Mouse (Mus musculus) urinary bladder, adult 18-20 months (tissue): ENCODE results near the gene Npas3.

Experiments used
- DNase-seq, 2 experiments: peaks; one replicate each; pipeline ENCODE4 v3.0.0; 2022; ENCODE audit warnings: low spot score in 2 of 2, mixed read lengths in 2 of 2

Gene Npas3

GRCm38 (mm10) chr12:53410647-53411046 lies 162.2 kb downstream of the Npas3 start:
- no peak for DNase-seq

- DNase-seq: no peak
Measured at GRCm38 (mm10) chr12:53416096-53416495, 167.6 kb downstream of the Npas3 start.

- DNase-seq: no peak
Measured at GRCm38 (mm10) chr12:53421701-53422100, 173.2 kb downstream of the Npas3 start.

- DNase-seq: no peak
Measured at GRCm38 (mm10) chr12:53423631-53424030, 175.2 kb downstream of the Npas3 start.

GRCm38 (mm10) chr12:53426006-53426405 lies 177.5 kb downstream of the Npas3 start:
- DNase-seq: no peak

- no peak for DNase-seq
Measured at GRCm38 (mm10) chr12:53427153-53427552, 178.7 kb downstream of the Npas3 start.

- DNase-seq: no peak
Measured at GRCm38 (mm10) chr12:53442029-53442428, 193.6 kb downstream of the Npas3 start.

GRCm38 (mm10) chr12:53447469-53447868 lies 199.0 kb downstream of the Npas3 start:
- DNase-seq: no peak

GRCm38 (mm10) chr12:53448040-53448439 lies 199.6 kb downstream of the Npas3 start:
- no peak for DNase-seq

GRCm38 (mm10) chr12:53467549-53467948 lies 219.1 kb downstream of the Npas3 start:
- no peak for DNase-seq

- DNase-seq: no peak
Measured at GRCm38 (mm10) chr12:53474486-53474885, 226.0 kb downstream of the Npas3 start.

GRCm38 (mm10) chr12:53484924-53485323 lies 236.4 kb downstream of the Npas3 start:
- DNase-seq: no peak

GRCm38 (mm10) chr12:53496386-53496785 lies 247.9 kb downstream of the Npas3 start:
- no peak for DNase-seq

- no peak for DNase-seq
Measured at GRCm38 (mm10) chr12:53514885-53515284, 266.4 kb downstream of the Npas3 start.

- DNase-seq: no peak
Measured at GRCm38 (mm10) chr12:53519556-53519955, 271.1 kb downstream of the Npas3 start.

GRCm38 (mm10) chr12:53522631-53523030 lies 274.2 kb downstream of the Npas3 start:
- DNase-seq: no peak

- no peak for DNase-seq
Measured at GRCm38 (mm10) chr12:53527046-53527445, 278.6 kb downstream of the Npas3 start.

GRCm38 (mm10) chr12:53529345-53529744 lies 280.9 kb downstream of the Npas3 start:
- no peak for DNase-seq

- no peak for DNase-seq
Measured at GRCm38 (mm10) chr12:53536816-53537215, 288.3 kb downstream of the Npas3 start.

GRCm38 (mm10) chr12:53556359-53556758 lies 307.9 kb downstream of the Npas3 start:
- DNase-seq: no peak

- no peak for DNase-seq
Measured at GRCm38 (mm10) chr12:53558259-53558658, 309.8 kb downstream of the Npas3 start.

- DNase-seq: no peak
Measured at GRCm38 (mm10) chr12:53566712-53567387, 318.4 kb downstream of the Npas3 start.

- DNase-seq: no peak
Measured at GRCm38 (mm10) chr12:53581181-53581580, 332.7 kb downstream of the Npas3 start.

GRCm38 (mm10) chr12:53587249-53587648 lies 338.8 kb downstream of the Npas3 start:
- no peak for DNase-seq
